Mouse (Mus musculus): Measurements from ENCODE around the gene Plcl2. TPM values are rescaled to one million over a fixed set of nuclear protein-coding genes. Genes with fewer than 3 reads are reported as not detected.

The Plcl2 gene
- polyA plus RNA-seq, 1 experiment from 2014 or later: 5.6 TPM

GRCm38 (mm10) chr17:50654741-50655415, 145.7 kb downstream of the Plcl2 start:
- peak; percentile 53 for DNase-seq
- Histone ChIP-seq H3K4me1 (ENCODE audit: insufficient read depth) (0 out of 2 replicates have a peak, but pooled peaks cover 3% of the 10 kb centered on the region), H3K27me3 (ENCODE audit: insufficient read depth, low read length) (no peaks in the 10 kb centered on the region), H3K27ac (ENCODE audit: low read depth) (0 out of 2 replicates have a peak overlapping the region, but pooled peaks have one; percentile 22), H3K4me3 (ENCODE audit: low read depth, low read length) (no peak overlapping the region), H3K36me3 (ENCODE audit: insufficient read depth) (no peaks in the 10 kb centered on the region), H3K9ac (no peak overlapping the region), H3K4me2 (no peak overlapping the region), H3K9me3 (ENCODE audit: low read depth, low read length) (no peaks in the 10 kb centered on the region)
- WGBS: 36% methylated on average over 5 of the region's 5 CpGs
- no peak for TF ChIP-seq CTCF (IDR thresholded peaks at IDR 0.05; ENCODE audit: low read depth)
- peak; percentile 62; the same call in 1 of the 2 replicates for ATAC-seq (ENCODE audit: insufficient read depth)

- DNase-seq: no peak
- peak; percentile 35; the same call in 1 of the 2 replicates for ATAC-seq (ENCODE audit: insufficient read depth)
Observed at GRCm38 (mm10) chr17:50655416-50655776, 146.2 kb downstream of the Plcl2 start.

GRCm38 (mm10) chr17:50657321-50657720, 148.1 kb downstream of the Plcl2 start:
- no peak overlapping the region for H3K4me3 ChIP-seq (ENCODE audit: low read depth, low read length)
- DNase-seq (no peak), ATAC-seq (ENCODE audit: insufficient read depth) (no peak)
- no peak overlapping the region for H3K4me2 ChIP-seq
- H3K36me3 ChIP-seq (ENCODE audit: insufficient read depth): no peaks in the 10 kb centered on the region
- H3K27ac ChIP-seq (ENCODE audit: low read depth): no peak overlapping the region
- no peaks in the 10 kb centered on the region for H3K9me3 ChIP-seq (ENCODE audit: low read depth, low read length)
- H3K4me1 ChIP-seq (ENCODE audit: insufficient read depth): 0 out of 2 replicates have a peak, but pooled peaks cover 3% of the 10 kb centered on the region
- H3K27me3 ChIP-seq (ENCODE audit: insufficient read depth, low read length): no peaks in the 10 kb centered on the region
- H3K9ac ChIP-seq: no peak overlapping the region
- no peak for TF ChIP-seq CTCF (IDR thresholded peaks at IDR 0.05; ENCODE audit: low read depth)

More at GRCm38 (mm10) chr17:50655416-50655776, 146.2 kb downstream of the Plcl2 start:
- no peaks in the 10 kb centered on the region for H3K9me3 ChIP-seq (ENCODE audit: low read depth, low read length)
- H3K4me1 ChIP-seq (ENCODE audit: insufficient read depth): 0 out of 2 replicates have a peak, but pooled peaks cover 3% of the 10 kb centered on the region
- H3K9ac ChIP-seq: no peak overlapping the region
- no peaks in the 10 kb centered on the region for H3K36me3 ChIP-seq (ENCODE audit: insufficient read depth)
- WGBS: 28% methylated on average over 4 of the region's 4 CpGs
- H3K27ac ChIP-seq (ENCODE audit: low read depth): 0 out of 2 replicates have a peak overlapping the region, but pooled peaks have one; percentile 22
- no peaks in the 10 kb centered on the region for H3K27me3 ChIP-seq (ENCODE audit: insufficient read depth, low read length)
- no peak overlapping the region for H3K4me3 ChIP-seq (ENCODE audit: low read depth, low read length)
- TF ChIP-seq CTCF (IDR thresholded peaks at IDR 0.05; ENCODE audit: low read depth): no peak
- H3K4me2 ChIP-seq: no peak overlapping the region

- no peak overlapping the region for H3K4me3 ChIP-seq (ENCODE audit: low read depth, low read length)
Observed at GRCm38 (mm10) chr17:50658901-50659300, 149.7 kb downstream of the Plcl2 start.

GRCm38 (mm10) chr17:50667596-50667995, 158.4 kb downstream of the Plcl2 start:
- Histone ChIP-seq H3K9ac (no peak overlapping the region), H3K4me3 (ENCODE audit: low read depth, low read length) (no peak overlapping the region), H3K27me3 (ENCODE audit: insufficient read depth, low read length) (no peaks in the 10 kb centered on the region), H3K4me2 (no peak overlapping the region), H3K27ac (ENCODE audit: low read depth) (no peak overlapping the region), H3K4me1 (ENCODE audit: insufficient read depth) (no peaks in the 10 kb centered on the region), H3K36me3 (ENCODE audit: insufficient read depth) (no peaks in the 10 kb centered on the region), H3K9me3 (ENCODE audit: low read depth, low read length) (no peaks in the 10 kb centered on the region; the same call in 1 of the 2 replicates)
- WGBS: 88% methylated on average over 9 of the region's 9 CpGs
- TF ChIP-seq CTCF (IDR thresholded peaks at IDR 0.05; ENCODE audit: low read depth): no peak
- DNase-seq (no peak), ATAC-seq (ENCODE audit: insufficient read depth) (no peak)

More at GRCm38 (mm10) chr17:50658901-50659300, 149.7 kb downstream of the Plcl2 start:
- TF ChIP-seq CTCF (IDR thresholded peaks at IDR 0.05; ENCODE audit: low read depth): no peak
- no peaks in the 10 kb centered on the region for H3K27me3 ChIP-seq (ENCODE audit: insufficient read depth, low read length)
- no peak overlapping the region for H3K4me2 ChIP-seq
- DNase-seq: no peak
- no peaks in the 10 kb centered on the region for H3K36me3 ChIP-seq (ENCODE audit: insufficient read depth)
- 0 out of 2 replicates have a peak, but pooled peaks cover 3% of the 10 kb centered on the region for H3K4me1 ChIP-seq (ENCODE audit: insufficient read depth)
- H3K27ac ChIP-seq (ENCODE audit: low read depth): no peak overlapping the region
- no peak overlapping the region for H3K9ac ChIP-seq
- no peaks in the 10 kb centered on the region for H3K9me3 ChIP-seq (ENCODE audit: low read depth, low read length)
- WGBS: 88% methylated on average over 8 of the region's 8 CpGs
- ATAC-seq (ENCODE audit: insufficient read depth): no peak

- 85% methylated on average over 4 of the region's 4 CpGs for WGBS
Observed at GRCm38 (mm10) chr17:50668681-50669208, 159.5 kb downstream of the Plcl2 start.

GRCm38 (mm10) chr17:50671416-50671815, 162.2 kb downstream of the Plcl2 start:
- no peak overlapping the region for H3K27ac ChIP-seq (ENCODE audit: low read depth)
- H3K36me3 ChIP-seq (ENCODE audit: insufficient read depth): no peaks in the 10 kb centered on the region
- no peak overlapping the region for H3K4me3 ChIP-seq (ENCODE audit: low read depth, low read length)
- ATAC-seq (ENCODE audit: insufficient read depth): no peak
- TF ChIP-seq CTCF (IDR thresholded peaks at IDR 0.05; ENCODE audit: low read depth): no peak
- 61% methylated on average over 5 of the region's 5 CpGs for WGBS
- H3K9ac ChIP-seq: no peak overlapping the region
- H3K9me3 ChIP-seq (ENCODE audit: low read depth, low read length): no peaks in the 10 kb centered on the region
- DNase-seq: no peak
- H3K4me2 ChIP-seq: no peak overlapping the region
- no peaks in the 10 kb centered on the region; the same call in 1 of the 2 replicates for H3K4me1 ChIP-seq (ENCODE audit: insufficient read depth)
- no peaks in the 10 kb centered on the region for H3K27me3 ChIP-seq (ENCODE audit: insufficient read depth, low read length)

More at GRCm38 (mm10) chr17:50668681-50669208, 159.5 kb downstream of the Plcl2 start:
- Histone ChIP-seq H3K27me3 (ENCODE audit: insufficient read depth, low read length) (no peaks in the 10 kb centered on the region), H3K4me2 (no peak overlapping the region), H3K9me3 (ENCODE audit: low read depth, low read length) (no peaks in the 10 kb centered on the region; the same call in 1 of the 2 replicates), H3K4me3 (ENCODE audit: low read depth, low read length) (no peak overlapping the region), H3K9ac (no peak overlapping the region), H3K27ac (ENCODE audit: low read depth) (no peak overlapping the region), H3K4me1 (ENCODE audit: insufficient read depth) (no peaks in the 10 kb centered on the region), H3K36me3 (ENCODE audit: insufficient read depth) (no peaks in the 10 kb centered on the region)
- no peak for TF ChIP-seq CTCF (IDR thresholded peaks at IDR 0.05; ENCODE audit: low read depth)
- ATAC-seq (ENCODE audit: insufficient read depth): no peak
- DNase-seq: no peak
